Mouse (Mus musculus): ENCODE measurements around the gene Tbkbp1.

Tbkbp1 gene

DNA sequence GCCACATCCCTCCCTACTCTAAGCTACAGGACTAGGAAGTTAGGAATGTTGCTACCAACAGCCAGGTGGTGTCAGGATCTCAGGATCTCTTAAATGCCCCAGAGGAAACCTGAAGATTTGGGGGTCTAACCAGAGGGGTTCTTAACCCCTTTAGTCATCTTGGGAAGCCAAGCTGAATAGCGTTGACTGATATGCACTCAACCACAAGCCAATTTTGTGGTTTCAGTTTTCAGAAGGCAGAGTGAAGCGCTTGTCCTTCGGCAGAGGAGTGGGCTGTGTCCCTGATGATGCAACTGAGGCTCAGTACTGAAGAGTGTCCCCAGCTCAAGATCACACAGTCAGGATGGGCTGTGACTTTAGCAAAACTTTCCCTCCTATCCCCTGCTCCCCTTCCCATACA is 22.3 kb downstream of the Tbkbp1 start:
- in situ Hi-C loops (cut with MboI, MseI), result loop anchor here (10.0 kb wide), 1 partner anchor 536 kb away; the partner anchor contains the start of gene Mllt6

- in situ Hi-C loops (cut with MboI, MseI), result loop anchor here (10.0 kb wide), 1 partner anchor 537 kb away; the partner anchor contains the start of gene Mllt6
Measured at GRCm38 (mm10) chr11:97127470-97128223, 23.6 kb downstream of the Tbkbp1 start.

- in situ Hi-C loops (cut with MboI, MseI), result loop anchor here (10.0 kb wide), 1 partner anchor 538 kb away; the partner anchor contains the start of gene Mllt6
Measured at GRCm38 (mm10) chr11:97126645-97127468, 24.4 kb downstream of the Tbkbp1 start.

DNA sequence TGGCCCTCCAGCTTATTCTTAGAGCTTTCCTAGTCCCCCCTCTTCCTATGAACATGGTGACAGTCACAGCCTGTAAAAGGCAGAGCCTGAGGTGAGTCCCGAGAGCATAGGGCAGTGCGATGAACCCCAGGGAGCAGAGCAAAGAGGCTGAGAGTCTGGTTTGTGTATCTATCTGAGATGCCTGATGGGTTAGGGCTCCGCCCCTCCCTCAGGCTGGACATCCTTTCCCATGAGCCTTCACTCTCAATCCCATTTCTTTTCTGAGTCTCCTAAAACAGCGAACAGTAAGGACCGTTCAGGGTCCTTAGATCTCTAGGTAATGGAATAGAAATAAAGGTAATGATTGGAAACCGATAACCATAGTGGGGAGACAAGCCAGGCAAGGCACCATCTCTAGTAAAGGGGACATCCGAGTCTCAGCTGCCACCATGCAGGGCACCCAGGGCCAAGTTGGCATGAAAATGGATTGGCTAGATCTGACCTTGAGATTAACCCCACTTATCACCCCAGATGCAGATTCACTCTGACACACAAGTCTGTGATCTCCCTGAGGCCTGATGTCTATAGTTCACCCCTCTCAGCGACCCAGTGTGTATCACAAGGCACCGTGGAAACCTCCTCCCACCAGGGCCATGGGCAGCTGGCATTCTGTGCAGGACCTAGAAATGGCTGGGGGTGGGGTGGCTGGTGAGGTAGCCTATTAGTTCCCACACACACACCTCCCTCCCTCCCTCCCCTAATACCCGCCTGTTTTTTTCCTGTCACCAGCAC is 26.8 kb downstream of the Tbkbp1 start:
- in situ Hi-C loops (cut with MboI, MseI), result loop anchor here (10.0 kb wide), 1 partner anchor 540 kb away; the partner anchor contains the start of gene Mllt6

DNA sequence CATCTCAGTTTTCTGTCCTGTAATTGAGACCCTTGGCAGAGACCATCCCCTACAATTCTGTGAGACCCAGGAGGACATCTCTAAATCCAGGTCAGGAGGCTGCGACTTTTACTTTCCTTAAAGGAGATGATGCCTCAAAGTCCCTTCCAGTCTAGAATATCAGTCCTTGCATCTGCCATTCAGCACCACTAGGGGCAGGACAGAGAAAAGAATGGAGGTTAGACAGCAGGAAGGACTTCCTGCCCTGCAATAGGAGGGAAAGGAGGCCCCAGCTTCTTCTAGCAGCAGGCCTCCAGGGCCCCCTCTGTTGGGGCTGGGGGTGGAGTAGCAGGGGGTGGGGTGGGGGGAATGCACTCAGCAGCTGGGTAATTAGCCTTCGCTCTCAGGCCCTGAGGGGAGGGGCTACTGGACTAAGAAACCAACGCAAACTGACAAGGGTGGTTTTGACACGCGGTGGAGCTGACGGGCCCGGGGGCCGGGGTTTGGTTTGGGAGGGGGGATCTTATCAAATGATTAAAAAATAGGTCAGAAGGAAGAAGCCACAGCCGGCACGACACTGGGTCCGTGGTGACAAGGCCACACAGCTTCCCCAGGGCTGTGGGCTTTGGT is 27.9 kb downstream of the Tbkbp1 start:
- in situ Hi-C loops (cut with MboI, MseI), result loop anchor here (10.0 kb wide), 1 partner anchor 541 kb away; the partner anchor contains the start of gene Mllt6

DNA sequence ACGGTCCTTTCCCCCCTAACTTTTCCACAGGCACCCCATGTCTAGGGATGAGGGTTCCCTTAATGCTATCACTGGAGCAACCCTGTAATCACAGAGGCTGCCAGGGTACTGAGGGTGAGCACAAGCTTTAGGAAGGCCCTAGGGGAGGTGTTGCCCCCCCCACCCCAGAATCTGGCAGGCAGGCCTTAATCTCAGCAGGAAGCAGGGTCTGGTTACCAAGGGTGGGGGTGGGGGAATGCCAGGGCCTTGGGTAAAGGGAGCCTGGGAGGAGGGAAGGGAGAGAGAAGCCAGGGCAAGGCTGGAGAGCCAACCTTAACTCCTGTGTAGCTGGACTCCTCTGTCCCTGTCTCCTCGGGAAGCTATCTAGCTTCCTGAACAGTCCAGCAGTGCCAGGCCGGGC is 30.7 kb downstream of the Tbkbp1 start:
- in situ Hi-C loops (cut with MboI, MseI), result loop anchor here (10.0 kb wide), 1 partner anchor 544 kb away; the partner anchor contains the start of gene Mllt6

DNA sequence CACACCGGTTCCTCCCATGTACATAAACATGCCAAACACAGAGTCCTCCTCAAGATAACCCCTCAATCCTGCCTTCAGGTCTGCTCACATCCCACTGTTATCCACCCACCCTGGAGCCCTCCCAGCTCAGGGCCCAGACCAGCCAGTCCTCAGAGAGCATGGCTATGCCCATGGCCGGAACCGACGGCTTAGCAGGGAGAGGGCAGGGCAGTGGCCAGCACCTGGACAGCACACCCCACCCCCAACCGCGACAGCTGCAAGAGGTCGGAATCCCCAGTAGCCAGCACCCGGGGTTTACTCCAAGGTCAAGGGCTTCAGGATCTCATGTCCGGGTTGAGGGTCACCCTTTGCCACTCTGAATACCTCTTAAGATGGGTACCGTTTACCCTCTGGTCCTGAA is 31.1 kb downstream of the Tbkbp1 start:
- in situ Hi-C loops (cut with MboI, MseI), result loop anchor here (10.0 kb wide), 1 partner anchor 545 kb away; the partner anchor contains the start of gene Mllt6

DNA sequence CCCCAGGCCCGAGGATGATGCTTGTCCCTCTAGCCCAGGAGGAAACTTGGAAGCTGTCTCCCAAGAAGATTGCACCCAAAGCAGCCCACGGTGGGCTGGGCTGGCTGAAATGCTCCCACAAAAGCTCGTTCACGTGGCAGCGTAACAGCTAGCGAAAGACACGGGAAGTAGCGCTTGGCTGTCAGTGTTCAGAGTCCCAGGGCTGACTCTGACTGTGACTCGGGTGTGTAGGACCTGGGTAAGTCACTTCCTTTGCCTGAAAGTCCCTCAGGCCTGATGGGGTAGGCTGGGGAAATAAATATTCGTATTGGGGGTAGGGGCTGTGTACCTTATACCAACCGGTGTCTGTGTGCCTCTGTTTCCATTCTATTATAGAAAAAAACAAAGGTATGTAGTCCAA is 35.5 kb downstream of the Tbkbp1 start:
- in situ Hi-C loops (cut with MboI, MseI), result no loop called here

DNA sequence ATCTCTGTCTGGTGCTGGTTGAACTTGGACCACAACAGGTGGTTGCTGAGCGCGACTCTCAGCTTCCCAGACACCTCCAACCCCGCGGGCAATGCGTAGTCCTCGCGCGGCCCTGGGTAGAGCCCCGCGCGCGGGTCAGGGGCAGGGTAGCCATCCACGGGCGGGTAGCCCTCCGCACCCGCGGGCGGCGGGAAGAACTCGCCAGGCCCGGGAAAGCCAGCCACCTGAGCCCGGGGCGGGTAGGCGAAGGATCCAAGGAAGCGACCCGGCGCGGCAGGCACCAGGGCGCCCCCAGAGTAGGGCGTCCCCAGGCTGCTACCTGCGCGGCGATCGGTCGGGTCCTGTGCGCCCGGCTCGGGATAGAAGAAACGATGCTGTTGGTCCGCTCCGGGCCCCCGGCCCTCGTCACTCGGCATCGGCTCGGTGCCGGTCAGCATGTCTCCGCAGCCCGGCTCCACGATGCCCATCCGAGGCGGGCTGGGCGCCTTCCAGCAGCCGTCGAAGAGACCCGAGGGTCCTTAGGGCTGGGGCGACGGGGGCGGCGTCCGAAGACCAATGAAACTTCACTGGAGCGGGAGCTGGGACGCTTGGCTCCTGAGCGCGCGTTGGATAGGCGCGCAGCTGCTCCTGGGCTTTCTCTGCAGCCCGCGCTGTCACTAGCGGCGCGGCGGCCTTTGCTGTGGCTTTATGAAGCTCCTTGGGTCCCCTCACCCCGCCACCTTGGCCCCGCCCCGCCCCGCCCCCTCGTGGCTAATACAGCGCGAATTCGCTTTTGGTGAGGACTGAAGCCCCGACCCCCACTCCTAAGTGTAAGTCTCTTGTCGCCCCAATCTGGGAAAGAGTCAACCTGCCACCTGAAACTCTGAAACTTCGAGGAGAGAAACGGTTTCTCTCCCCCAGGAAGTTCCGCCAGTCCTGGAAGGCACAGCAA is 36.4 kb downstream of the Tbkbp1 start, which contains the start of gene Tbx21:
Gene Tbx21, minus strand, starts transcription at position 661 of the 931 bp plus-strand sequence.
- in situ Hi-C loops (cut with MboI, MseI), result no loop called here

GRCm38 (mm10) chr11:97112519-97113125 is 38.7 kb downstream of the Tbkbp1 start:
- in situ Hi-C loops (cut with MboI, MseI), result no loop called here

GRCm38 (mm10) chr11:97108976-97109375 is 42.3 kb downstream of the Tbkbp1 start:
- in situ Hi-C loops (cut with MboI, MseI), result no loop called here

DNA sequence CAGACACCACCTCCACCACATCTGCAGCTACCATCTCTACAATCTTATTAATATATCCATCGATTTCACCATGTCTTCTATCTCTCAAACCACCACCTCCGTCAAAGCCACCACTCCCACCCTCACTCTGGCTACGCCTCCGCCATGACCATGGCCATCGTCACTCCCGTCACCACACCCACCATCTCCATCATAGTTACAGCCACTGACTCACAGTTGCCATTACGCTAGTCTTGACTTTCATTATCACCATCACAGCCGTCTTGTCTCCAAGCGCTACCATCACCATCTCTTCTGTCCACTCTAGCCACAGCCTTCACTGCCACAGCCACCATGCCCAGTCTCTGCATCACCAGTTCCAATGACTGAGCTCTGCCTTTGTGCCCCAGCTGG is 47.2 kb downstream of the Tbkbp1 start:
- in situ Hi-C loops (cut with MboI, MseI), result loop anchor here (5.0 kb wide), 1 partner anchor 43 kb away; no protein-coding TSS in a partner anchor

DNA sequence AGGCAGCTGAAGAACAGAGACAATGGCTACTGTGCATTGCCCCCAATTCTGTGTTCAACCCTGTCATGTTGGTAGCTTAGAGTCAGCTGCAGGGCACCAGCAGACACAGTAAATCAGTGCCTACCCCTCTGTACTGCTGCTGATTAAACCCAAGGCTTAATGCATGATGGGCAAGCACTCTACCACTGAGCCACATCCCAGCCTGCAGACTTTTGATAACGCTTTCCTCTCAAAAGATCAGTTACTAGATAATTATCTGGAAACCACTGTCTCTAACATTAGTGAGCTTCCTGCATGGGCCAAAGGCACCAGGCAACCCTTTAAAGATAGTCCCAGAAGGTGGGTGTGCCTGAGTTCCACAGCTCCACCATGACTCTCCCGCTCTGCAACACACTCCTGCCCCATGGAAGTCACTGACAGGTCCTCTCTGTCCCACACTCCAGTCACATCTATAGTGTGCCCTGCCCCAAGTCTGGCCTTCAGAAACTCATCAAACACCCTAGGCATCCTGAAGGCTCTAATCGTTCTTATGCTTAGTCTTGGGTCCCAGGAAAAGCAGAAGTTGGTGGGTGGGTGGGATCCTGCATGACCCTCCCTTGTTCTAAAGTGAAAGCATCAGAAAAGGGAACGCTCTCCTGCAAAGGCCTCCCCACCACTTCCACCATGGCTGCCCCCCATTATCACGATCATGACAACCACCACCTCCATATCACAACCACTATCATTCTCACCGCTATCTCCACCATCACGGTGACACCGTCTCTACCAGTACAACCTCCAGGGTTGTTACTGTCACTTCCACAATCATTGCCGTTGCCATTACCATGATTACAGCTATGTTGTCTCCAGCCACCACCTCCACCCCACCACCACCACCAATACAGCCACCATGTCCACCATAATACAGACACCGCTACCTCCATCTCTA is 47.9 kb downstream of the Tbkbp1 start:
- in situ Hi-C loops (cut with MboI, MseI), result loop anchor here (5.0 kb wide), 1 partner anchor 44 kb away; no protein-coding TSS in a partner anchor

- in situ Hi-C loops (cut with MboI, MseI), result loop anchor here (5.0 kb wide), 1 partner anchor 46 kb away; no protein-coding TSS in a partner anchor
Measured at GRCm38 (mm10) chr11:97101722-97102121, 49.6 kb downstream of the Tbkbp1 start.

DNA sequence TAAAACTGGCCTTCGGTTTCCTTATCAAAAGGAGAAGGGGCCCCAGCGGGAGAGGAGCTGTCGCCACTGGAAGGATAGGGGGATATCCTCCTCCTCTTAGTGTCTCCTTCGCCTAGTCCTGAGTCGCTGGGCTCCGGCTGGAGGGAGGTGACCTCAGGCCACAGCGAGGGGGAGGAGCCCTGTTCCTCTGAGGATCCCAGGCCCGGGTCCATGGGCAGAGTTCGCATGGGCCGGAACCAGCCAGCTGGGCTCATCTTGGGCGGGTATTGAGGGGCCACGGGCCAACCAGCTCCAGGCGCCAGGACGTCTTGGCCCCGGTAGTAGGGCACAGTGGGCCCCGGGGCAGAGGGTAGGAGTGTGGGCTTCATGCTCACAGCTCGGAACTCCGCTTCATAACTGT is 52.5 kb downstream of the Tbkbp1 start:
- in situ Hi-C loops (cut with MboI, MseI), result no loop called here

- in situ Hi-C loops (cut with MboI, MseI), result no loop called here
Measured at GRCm38 (mm10) chr11:97094600-97094999, 56.7 kb downstream of the Tbkbp1 start.

DNA sequence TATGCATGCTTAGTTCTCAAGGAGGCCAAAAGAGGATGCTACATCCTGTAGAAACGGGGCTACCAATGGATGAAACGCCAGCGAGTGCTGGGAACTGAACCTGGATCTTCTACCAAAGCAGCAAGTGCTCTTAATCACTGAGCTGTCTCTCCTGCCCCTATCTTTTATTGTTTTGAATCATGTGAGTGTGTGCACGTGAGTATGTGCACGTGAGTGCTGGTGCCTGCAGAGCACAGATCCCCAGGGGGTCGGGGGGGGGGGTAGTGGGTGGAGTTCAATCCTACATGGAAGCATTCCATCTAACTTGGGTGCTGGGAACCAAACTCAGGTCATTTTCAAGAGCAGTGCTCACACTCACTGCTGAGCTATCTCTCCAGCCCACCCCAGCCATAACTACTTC is 64.9 kb downstream of the Tbkbp1 start:
- in situ Hi-C loops (cut with MboI, MseI), result no loop called here

Measured in T-helper 2 cell (primary cell).